Mouse (Mus musculus) liver, embryonic 14.5 days (tissue): ENCODE measurements at regions not wholly inside any gene's neighbourhood (a gene's known extent, or its start where the extent isn't known, plus 50 kb on each side); places are given as distances from the start of the nearest gene placed in this dataset.

Experiments used
- ATAC-seq: fragments of 200-750 bp; cut with Nextera tagmentation; 2 replicates; pipeline ENCODE4 v1.8.0; 2017; ENCODE audit warnings: moderate number of reproducible peaks, mild to moderate bottlenecking, moderate library complexity; ENCODE audit not compliant: insufficient read depth
- DNase-seq, 3 experiments: peaks; one replicate each; pipeline ENCODE4 v3.0.0-alpha.2; 2012 to 2013; ENCODE audit warnings: low read depth in 3 of 3, low spot score in 3 of 3
- H3K27ac ChIP-seq: fragments of 300-500 bp; sonication (generic); 2 replicates; pipeline ENCODE4 v1.5.1; 2014; ENCODE audit warnings: moderate library complexity, mild to moderate bottlenecking, control low read depth, inconsistent platforms
- H3K27me3 ChIP-seq: fragments of 300-500 bp; sonication (generic); 2 replicates; pipeline ENCODE4 v1.6.1; 2014; ENCODE audit warnings: mild to moderate bottlenecking, low read length, moderate library complexity; ENCODE audit not compliant: control insufficient read depth, insufficient read depth
- H3K36me3 ChIP-seq: fragments of 300-500 bp; sonication (generic); replicated peaks from 2 replicates; pipeline ENCODE4 v1.6.1; 2014; ENCODE audit warnings: low read depth; ENCODE audit not compliant: control insufficient read depth, insufficient read depth
- H3K4me1 ChIP-seq, 2 experiments: fragments of 200-500 bp in 1 of 2; fragments of 300-500 bp in 1 of 2; sonication (generic) in 1 of 2; replicated peaks; 2 replicates each; pipeline ENCODE4 v1.6.1; 2012 to 2014; ENCODE audit warnings: antibody characterized with exemption in 1 of 2, inconsistent platforms in 1 of 2, low read length in 1 of 2; ENCODE audit not compliant: control insufficient read depth in 2 of 2, insufficient read depth in 2 of 2
- H3K4me2 ChIP-seq: fragments of 300-500 bp; sonication (generic); 2 replicates; pipeline ENCODE4 v1.6.1; 2014; ENCODE audit warnings: low read depth, mild to moderate bottlenecking, control low read depth, moderate library complexity
- H3K4me3 ChIP-seq, 2 experiments: fragments of 200-500 bp in 1 of 2; fragments of 300-500 bp in 1 of 2; sonication (generic) in 1 of 2; 2 replicates each; pipeline ENCODE4 v1.5.1; 2012 to 2014; ENCODE audit warnings: low read depth in 2 of 2, low read length in 2 of 2, mild to moderate bottlenecking in 2 of 2, control low read depth in 1 of 2, inconsistent platforms in 1 of 2, moderate library complexity in 1 of 2; ENCODE audit not compliant: insufficient read depth in 1 of 2
- H3K9ac ChIP-seq: fragments of 300-500 bp; sonication (generic); replicated peaks from 2 replicates; pipeline ENCODE4 v1.6.1; 2014; ENCODE audit warnings: mild to moderate bottlenecking, control low read depth, moderate library complexity
- H3K9me3 ChIP-seq: fragments of 300-500 bp; sonication (generic); 2 replicates; pipeline ENCODE4 v1.6.1; 2016; ENCODE audit warnings: low read length, mixed read lengths; ENCODE audit not compliant: control insufficient read depth
- CTCF ChIP-seq: IDR thresholded peaks from 2 replicates; pipeline ENCODE4 v1.5.1; 2016; ENCODE audit warnings: antibody characterized with exemption, low read depth, control low read depth
- EP300 ChIP-seq: IDR thresholded peaks from 2 replicates; pipeline ENCODE4 v1.6.1; 2016; ENCODE audit warnings: antibody characterized with exemption, low read depth
- WGBS: fragments of 180-500 bp; shearing (Covaris S2); extraction: QIAGEN DNeasy Blood & Tissue Kit; methylation state at CpG from one replicate; pipeline ENCODE4 v1.1.7; 2014; ENCODE audit not compliant: insufficient replicate concordance; 5-methylcytosine and 5-hydroxymethylcytosine counted together

DNA sequence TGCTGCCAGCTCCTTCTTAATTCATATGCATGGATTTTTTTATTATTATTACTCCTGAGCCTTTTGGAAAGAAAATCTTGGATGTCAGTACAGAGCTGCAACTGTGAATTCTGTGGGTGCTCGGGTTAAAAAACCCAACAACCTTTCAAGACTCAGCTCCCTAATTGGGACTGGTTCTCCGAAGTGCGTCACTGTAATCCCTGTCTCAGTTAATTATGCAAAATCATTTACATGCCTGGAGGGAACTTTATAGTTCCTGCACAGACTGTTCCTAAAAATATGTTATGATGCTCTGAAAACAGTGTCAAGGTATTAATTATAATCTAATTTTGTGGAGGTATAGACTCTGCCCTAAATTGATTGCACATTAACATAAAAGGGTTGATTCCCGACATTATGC, 250.6 kb upstream of the Lcorl start:
- H3K36me3 ChIP-seq: no peaks in the 10 kb centered on the region
- DNase-seq: no peak

DNA sequence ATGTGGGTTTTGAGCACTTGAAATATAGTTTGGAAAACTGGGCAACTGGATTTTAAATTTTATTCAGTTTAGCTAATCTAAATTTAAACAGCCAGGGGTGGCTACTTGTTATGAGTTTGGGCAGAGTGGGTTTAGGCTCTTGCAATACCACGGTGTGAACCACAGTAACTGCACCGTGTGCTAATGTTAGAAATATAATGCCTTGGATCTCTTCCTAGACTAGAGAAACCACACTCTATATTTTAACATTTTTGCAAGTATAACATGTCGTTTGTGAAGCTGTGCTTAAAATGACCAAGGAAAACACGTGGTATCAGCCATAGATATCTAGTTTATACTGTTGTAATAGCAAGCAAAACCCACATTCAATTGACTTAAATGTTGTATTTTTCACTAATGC, 245.9 kb upstream of the Lcorl start:
- ATAC-seq (no peak), DNase-seq (no peak)
- no peaks in the 10 kb centered on the region for H3K36me3 ChIP-seq
- no peaks in the 10 kb centered on the region for H3K9me3 ChIP-seq
- no peak for TF ChIP-seq CTCF
- no peak for TF ChIP-seq EP300
- no peaks in the 10 kb centered on the region for H3K4me1 ChIP-seq
- H3K9ac ChIP-seq: no peak overlapping the region
- no peak overlapping the region for H3K4me3 ChIP-seq
- no peak overlapping the region for H3K4me2 ChIP-seq
- H3K27me3 ChIP-seq: no peaks in the 10 kb centered on the region
- H3K27ac ChIP-seq: no peak overlapping the region
- WGBS: 53% methylated on average over 4 of the region's 4 CpGs

More for the DNA sequence above, 250.6 kb upstream of the Lcorl start:
- no peaks in the 10 kb centered on the region for H3K9me3 ChIP-seq
- no peak overlapping the region for H3K4me2 ChIP-seq
- TF ChIP-seq CTCF (no peak), EP300 (no peak)
- H3K27me3 ChIP-seq: no peaks in the 10 kb centered on the region
- ATAC-seq: no peak
- WGBS: 63% methylated on average over 4 of the region's 4 CpGs
- no peak overlapping the region for H3K4me3 ChIP-seq
- no peaks in the 10 kb centered on the region for H3K4me1 ChIP-seq
- H3K9ac ChIP-seq: no peak overlapping the region
- H3K27ac ChIP-seq: no peak overlapping the region

DNA sequence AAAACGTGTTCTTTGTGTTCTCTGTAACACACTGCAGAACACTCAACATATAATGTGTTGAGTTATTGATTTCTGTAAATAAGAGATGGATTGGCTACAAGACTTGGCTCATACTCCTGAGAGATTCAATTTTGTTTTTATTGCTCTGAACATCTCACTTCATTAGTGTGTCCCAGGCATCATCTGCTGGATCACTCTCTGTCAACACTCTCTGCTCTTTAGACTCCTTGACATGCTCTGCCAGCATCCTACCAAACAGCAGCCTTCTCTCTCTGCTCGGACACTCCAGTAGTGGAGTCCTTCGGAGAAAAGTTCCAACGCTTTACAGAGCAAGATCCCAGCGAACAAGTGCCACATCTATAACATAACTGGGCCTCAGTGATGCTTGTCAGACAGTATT, 235.1 kb upstream of the Lcorl start:
- H3K9me3 ChIP-seq: no peaks in the 10 kb centered on the region
- 53% methylated on average over 5 of the region's 5 CpGs for WGBS
- H3K4me1 ChIP-seq: no peaks in the 10 kb centered on the region

DNA sequence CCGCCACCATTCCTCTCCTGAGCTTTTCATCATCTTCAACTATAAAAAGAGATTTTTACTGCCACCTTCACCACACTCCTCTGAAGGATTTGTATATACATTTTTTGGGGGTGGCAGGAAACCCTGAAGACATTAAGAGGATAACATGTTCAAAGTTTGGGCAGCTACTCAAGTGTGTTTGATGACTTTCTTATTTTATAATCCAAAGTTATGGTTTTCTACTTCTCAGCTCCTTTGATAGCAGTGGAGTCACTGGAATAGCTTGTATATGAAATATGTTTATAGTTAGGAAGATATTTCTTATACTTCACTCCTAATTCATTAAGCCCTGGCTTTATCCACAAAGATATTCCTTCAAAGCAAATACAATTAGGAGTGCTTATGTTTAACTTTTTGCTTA, 229.5 kb upstream of the Lcorl start:
- Histone ChIP-seq H3K36me3 (no peaks in the 10 kb centered on the region), H3K4me1 (no peaks in the 10 kb centered on the region), H3K27ac (no peak overlapping the region), H3K27me3 (no peaks in the 10 kb centered on the region), H3K9ac (no peak overlapping the region), H3K4me3 (no peak overlapping the region), H3K4me2 (no peak overlapping the region), H3K9me3 (no peaks in the 10 kb centered on the region)
- TF ChIP-seq CTCF (no peak), EP300 (no peak)
- no peak for DNase-seq
- WGBS: 44% methylated on average over 1 of the region's 1 CpGs
- ATAC-seq: no peak

More for the DNA sequence above, 235.1 kb upstream of the Lcorl start:
- DNase-seq (no peak), ATAC-seq (no peak)
- no peak overlapping the region for H3K27ac ChIP-seq
- H3K36me3 ChIP-seq: no peaks in the 10 kb centered on the region
- H3K4me3 ChIP-seq: no peak overlapping the region
- no peak for TF ChIP-seq CTCF
- TF ChIP-seq EP300: no peak
- no peaks in the 10 kb centered on the region for H3K27me3 ChIP-seq
- no peak overlapping the region for H3K4me2 ChIP-seq
- H3K9ac ChIP-seq: no peak overlapping the region

DNA sequence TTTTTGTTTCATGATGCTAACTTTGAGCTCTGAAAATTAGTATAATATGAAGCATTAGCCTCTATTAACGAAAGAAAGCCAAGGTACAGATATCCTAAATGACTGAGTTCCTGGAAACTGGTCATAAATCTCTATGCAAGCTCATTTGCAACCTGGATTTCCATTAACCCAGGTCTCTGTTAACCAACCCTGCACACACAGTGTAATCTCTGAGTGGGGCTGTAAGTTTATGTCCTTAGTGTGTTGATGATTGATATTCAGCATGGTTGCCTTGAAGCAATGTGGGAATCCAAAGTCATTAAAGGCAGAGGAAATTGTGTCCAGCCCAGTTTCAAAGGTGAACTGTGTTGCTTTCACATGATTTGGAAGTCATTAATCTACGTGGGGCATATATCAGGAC, 225.9 kb upstream of the Lcorl start:
- ATAC-seq (no peak), DNase-seq (no peak)
- Histone ChIP-seq H3K4me3 (no peak overlapping the region), H3K27ac (no peak overlapping the region), H3K9ac (no peak overlapping the region), H3K36me3 (no peaks in the 10 kb centered on the region), H3K27me3 (no peaks in the 10 kb centered on the region), H3K9me3 (no peaks in the 10 kb centered on the region), H3K4me2 (no peak overlapping the region), H3K4me1 (no peaks in the 10 kb centered on the region)
- WGBS: 41% methylated on average over 2 of the region's 2 CpGs
- no peak for TF ChIP-seq EP300
